Mouse (Mus musculus) mesoderm, embryonic 11.5 days (tissue): Measurements from ENCODE around the gene Lman2.

Experiments used
- DNase-seq: peaks from one replicate; pipeline ENCODE4 v3.0.0-alpha.2; 2012; ENCODE audit warnings: low read depth, low spot score

The Lman2 gene

GRCm38 (mm10) chr13:55362453-55363060 is at the start of gene Lman2:
TSS of gene Lman2 (minus strand) at chr13:55362783.
- DNase-seq: peak; percentile 99

GRCm38 (mm10) chr13:55411826-55412225 is 49.2 kb upstream of the Lman2 start:
- no peak for DNase-seq

- no peak for DNase-seq
These were observed 46.0 kb upstream of the Lman2 start for GRCm38 (mm10) chr13:55408546-55409120.

- DNase-seq: no peak
These were observed 44.8 kb upstream of the Lman2 start for GRCm38 (mm10) chr13:55407341-55407740.

- DNase-seq: no peak
These were observed 43.3 kb upstream of the Lman2 start for GRCm38 (mm10) chr13:55405783-55406390.

GRCm38 (mm10) chr13:55404853-55405782 is 42.5 kb upstream of the Lman2 start:
- DNase-seq: peak; percentile 93

- DNase-seq: no peak
These were observed 41.6 kb upstream of the Lman2 start for GRCm38 (mm10) chr13:55403935-55404852.

GRCm38 (mm10) chr13:55403266-55403665 is 40.7 kb upstream of the Lman2 start:
- DNase-seq: no peak

- no peak for DNase-seq
These were observed 37.4 kb upstream of the Lman2 start for GRCm38 (mm10) chr13:55400039-55400346.

GRCm38 (mm10) chr13:55399300-55400038 is 36.9 kb upstream of the Lman2 start:
- DNase-seq: no peak

- no peak for DNase-seq
These were observed 35.5 kb upstream of the Lman2 start, which contains the start of gene Slc34a1 for GRCm38 (mm10) chr13:55398088-55398487. TSS of gene Slc34a1 (plus strand) at chr13:55398187.

GRCm38 (mm10) chr13:55392933-55393332 is 30.4 kb upstream of the Lman2 start:
- DNase-seq: no peak

- no peak for DNase-seq
These were observed 29.0 kb upstream of the Lman2 start for GRCm38 (mm10) chr13:55391626-55392029.

GRCm38 (mm10) chr13:55390644-55391043 is 28.1 kb upstream of the Lman2 start:
- DNase-seq: no peak

- DNase-seq: no peak
These were observed 19.2 kb upstream of the Lman2 start for GRCm38 (mm10) chr13:55381790-55382189.

GRCm38 (mm10) chr13:55378907-55379580 is 16.5 kb upstream of the Lman2 start:
- no peak for DNase-seq

GRCm38 (mm10) chr13:55375877-55376276 is 13.3 kb upstream of the Lman2 start:
- DNase-seq: no peak

GRCm38 (mm10) chr13:55374206-55374924 is 11.8 kb upstream of the Lman2 start:
- no peak for DNase-seq

- no peak for DNase-seq
These were observed 9.2 kb upstream of the Lman2 start for GRCm38 (mm10) chr13:55371740-55372139.
